Mouse (Mus musculus) kidney, adult 9 months (tissue): ENCODE data around the gene Gm2a.
"Not testable (repeated sequence)": the region's sequence is repeated elsewhere in the genome, so short reads cannot be mapped to it uniquely, and the experiment has no call there.

Source experiments
- DNase-seq: peaks from one replicate; pipeline ENCODE4 v3.0.0; 2022

Gm2a gene

DNA sequence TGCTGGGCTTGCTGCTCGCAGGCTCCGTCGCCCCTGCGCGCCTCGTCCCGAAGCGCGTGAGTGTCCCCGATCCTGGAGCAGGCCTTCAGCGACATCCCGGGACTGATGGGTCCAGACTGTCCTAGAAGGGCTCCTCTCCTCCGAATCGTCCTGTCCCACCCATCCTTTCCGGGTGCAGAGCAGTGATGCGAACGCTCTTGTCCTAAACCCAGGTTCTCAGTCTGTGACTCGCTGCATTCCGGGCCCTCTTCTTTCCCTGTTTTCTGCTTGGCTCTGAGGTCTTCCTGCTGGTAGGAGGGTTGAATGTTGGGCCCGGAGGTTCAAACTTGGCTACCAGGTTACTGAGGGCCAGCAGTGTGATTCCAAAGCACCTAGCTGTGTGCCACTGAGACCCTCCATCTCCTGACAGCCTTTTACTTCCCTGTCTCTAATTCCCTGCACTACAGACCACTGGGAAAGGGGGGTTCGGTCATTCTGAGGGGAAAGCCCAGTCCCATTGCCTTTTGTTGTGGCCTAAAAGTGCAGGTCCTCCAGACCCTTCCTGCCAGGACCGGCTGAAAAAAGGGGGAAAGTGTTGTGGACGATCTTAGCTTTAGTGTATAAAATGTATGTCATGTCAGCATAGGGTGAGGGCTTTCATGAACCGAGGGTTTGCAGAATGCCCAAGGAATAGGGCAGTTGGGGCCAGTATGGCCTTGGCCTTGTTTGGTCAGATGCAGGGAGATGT, 437 bp downstream of the Gm2a start:
- peak; percentile 44 for DNase-seq

DNA sequence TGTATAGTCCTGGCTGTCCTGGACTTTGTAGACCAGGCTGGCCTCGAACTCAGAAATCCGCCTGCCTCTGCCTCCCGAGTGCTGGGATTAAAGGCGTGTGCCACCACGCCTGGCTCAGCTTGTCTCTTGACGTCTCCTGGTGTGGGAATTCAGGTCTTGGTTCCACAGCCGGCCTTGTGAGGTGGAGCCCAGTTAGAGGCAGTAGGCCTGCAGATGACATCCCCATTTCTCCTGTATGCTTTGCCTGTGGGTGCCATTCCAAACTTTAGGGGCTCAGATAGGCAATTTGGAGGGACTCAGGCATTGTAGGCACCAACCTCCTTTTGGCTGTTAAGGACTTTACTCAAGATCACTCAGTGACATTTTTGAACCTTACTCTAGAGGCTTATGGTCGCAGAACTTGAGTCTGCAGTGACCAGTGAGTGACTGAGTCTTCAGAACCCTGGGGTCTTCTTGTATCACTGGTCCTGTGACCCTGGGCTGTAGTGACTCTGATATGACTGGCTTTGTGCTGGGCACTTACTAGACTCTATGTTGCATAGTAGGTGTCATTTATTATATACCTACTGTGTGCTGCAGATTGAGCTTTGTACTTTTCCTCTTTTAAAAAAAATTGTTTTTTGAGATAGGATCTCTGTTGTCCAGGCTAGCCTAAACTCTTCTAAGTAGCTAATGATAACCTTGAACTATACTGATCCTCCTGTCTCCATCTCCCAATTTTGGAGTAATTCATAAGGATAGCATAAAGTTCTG, 1.3 kb downstream of the Gm2a start:
- no peak for DNase-seq

DNA sequence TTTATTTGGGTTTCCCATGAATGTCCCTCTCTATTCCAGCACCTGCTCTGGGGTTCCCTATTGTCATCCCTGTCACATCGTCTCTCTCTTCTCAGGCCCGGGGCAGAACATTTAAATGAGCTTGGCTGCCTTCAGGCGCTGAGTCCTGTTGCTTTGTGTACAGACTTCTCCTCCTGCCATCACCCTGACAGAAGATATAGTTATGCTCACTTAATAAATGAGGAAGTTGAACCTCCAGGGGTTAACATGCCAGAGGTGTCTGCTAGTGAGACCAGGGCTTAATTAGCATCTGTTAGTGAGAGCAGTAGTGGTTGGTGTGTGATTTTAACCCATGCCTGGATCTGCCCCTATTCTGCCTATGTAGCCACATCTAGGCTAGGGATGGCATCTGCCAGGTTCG, 2.0 kb downstream of the Gm2a start:
- no peak for DNase-seq

DNA sequence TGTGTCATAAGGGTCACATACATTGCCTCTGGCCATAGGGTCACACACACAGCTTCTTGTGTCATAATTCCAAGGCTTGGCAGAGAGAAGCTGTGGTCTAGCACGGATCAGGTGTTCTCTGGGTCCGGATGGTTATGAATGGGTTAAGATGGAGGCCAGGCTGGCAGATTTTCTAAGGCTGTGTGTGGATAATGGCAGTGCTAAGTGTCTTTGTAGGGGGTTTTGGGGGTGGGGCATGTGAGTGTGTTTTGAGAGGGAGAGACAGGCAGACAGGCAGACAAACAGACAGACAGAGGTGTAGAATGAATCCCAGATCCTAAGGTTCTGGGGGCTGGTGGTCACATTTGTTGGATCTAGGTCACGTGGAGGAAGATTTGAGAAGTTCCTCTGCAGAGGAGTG, 4.1 kb downstream of the Gm2a start:
- no peak for DNase-seq

DNA sequence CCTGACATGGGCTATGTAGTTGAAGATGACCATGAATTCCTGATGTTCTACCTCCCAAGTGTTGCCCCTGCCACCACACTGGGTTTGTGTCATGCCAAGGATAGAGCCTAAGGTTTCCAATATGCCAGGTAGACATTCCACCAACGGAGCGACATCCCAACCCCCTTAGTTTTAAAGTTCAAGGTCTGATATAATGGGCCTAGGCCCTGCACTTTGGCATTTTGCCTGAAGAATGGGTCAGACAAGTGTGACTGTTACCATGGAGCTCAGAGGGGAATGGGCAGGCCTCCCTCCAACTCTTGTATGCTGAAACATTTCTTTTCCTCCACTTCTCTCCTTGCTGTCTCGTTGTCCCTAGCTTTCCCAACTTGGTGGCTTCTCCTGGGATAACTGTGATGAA, 5.3 kb downstream of the Gm2a start:
- peak; percentile 88 for DNase-seq

DNA sequence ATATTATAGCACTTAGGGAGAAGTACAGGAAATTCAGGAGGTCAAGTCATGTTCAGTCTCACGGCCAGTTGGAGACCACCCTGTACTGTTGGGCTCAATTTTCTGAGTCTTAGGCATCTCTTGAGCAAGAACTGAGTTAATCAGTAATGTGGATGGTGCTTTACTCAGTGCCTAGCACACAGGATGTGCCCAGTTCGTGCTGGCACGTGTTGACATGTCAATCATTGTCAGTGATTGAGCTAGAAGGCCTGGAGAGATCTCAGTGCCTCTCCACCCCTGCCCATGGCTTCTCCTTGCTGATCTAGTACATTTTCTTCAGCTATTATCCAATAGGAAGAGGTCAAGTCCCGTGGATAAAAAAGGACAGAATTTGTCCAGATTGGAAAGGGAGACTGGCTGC, 7.5 kb downstream of the Gm2a start:
- DNase-seq, result peak; percentile 94

DNA sequence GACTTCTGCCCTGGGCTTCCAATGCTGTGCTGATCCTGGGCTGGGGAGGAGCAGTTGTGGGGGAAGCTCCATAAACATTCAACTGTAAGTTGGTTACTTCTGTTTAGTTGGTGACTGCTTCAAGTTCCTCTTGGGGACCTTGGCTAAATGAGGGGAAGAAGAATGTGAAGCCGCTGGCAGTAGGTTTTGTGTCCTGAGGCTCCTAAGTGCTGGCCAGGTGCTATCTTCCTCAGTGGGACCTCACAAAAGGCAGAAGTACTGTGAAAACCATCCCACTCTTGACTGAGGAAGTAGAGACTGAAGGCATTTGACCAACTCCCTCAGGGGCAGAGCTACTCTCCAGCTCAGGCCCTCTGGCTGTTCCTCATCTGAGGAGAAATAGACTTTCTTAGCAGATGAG, 8.7 kb downstream of the Gm2a start:
- DNase-seq, result no peak

- no peak for DNase-seq
These were observed 11.8 kb downstream of the Gm2a start for GRCm38 (mm10) chr11:55109521-55110300.

GRCm38 (mm10) chr11:55110566-55111169, 12.8 kb downstream of the Gm2a start:
- no peak for DNase-seq

- DNase-seq, result no peak
These were observed 15.4 kb downstream of the Gm2a start for GRCm38 (mm10) chr11:55113209-55113860.

GRCm38 (mm10) chr11:55113861-55114250, 15.9 kb downstream of the Gm2a start:
- DNase-seq, result not testable (repeated sequence)

GRCm38 (mm10) chr11:55114291-55114690, 16.4 kb downstream of the Gm2a start:
- DNase-seq, result no peak

DNA sequence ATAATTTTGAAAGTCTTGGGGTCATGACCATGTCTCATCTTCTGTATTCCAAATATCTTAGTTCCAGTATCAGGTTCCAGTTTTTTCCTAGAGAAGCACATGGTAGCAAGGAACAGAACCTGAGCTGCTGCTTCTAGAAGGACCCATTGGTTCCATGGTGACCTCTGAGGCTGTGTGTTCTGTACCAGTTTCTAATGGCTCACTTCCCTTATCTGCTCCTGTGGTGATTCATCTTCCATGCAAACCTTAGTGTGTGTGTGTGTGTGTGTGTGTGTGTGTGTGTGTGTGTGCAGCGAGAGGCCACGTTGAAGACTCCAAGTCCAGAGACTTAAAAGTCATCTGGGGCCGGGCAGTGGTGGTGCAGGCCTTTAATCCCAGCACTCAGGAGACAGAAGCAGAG, 18.1 kb downstream of the Gm2a start:
- DNase-seq, result no peak

- no peak for DNase-seq
These were observed 19.1 kb downstream of the Gm2a start for GRCm38 (mm10) chr11:55117031-55117430.

DNA sequence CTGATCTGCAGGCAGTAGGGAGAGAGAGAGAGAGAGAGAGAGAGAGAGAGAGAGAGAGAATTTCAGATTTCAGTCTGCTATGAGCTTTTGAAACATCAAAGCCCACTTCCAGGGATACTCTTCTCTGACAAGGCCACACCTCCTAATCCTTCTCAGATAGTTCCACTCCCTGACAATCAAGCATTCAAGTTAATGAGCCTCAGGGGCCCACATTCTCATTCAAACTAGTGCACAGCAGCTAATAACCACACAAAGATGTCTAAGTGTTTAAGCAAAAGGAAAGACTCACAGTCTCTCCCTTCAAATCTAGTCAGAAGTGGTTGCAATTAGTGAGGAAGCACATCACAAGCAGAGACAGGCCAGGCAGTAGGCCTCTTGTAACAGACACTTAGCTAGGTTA, 22.4 kb downstream of the Gm2a start:
- no peak for DNase-seq

GRCm38 (mm10) chr11:55120821-55121271, 22.9 kb downstream of the Gm2a start:
- DNase-seq, result no peak

GRCm38 (mm10) chr11:55121430-55121829, 23.5 kb downstream of the Gm2a start:
- DNase-seq, result no peak

GRCm38 (mm10) chr11:55126663-55127062, 28.7 kb downstream of the Gm2a start:
- no peak for DNase-seq

- no peak for DNase-seq
These were observed 30.0 kb downstream of the Gm2a start for GRCm38 (mm10) chr11:55127937-55128336.

DNA sequence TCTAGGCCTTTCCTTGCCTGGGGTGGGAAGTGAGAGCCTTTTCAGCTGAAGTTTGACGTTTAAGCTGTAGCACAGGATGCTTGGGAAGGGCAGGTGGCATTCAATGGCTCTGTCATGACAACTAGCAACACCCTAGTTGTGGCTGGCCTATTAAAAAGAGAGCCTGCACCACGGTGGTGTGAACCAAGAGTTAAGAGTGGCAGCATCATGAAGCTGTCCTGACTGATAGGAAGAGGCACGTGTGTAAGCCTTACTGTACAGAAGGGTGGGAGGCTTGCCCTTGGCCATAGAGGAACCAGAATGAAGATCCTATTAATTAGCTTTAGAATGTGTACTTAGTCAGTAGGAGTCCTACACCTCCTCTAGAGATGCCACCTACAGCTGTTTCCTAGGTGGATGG, 30.5 kb downstream of the Gm2a start:
- DNase-seq, result no peak

- DNase-seq, result no peak
These were observed 33.3 kb downstream of the Gm2a start for GRCm38 (mm10) chr11:55131077-55131742.

GRCm38 (mm10) chr11:55131946-55132345, 34.0 kb downstream of the Gm2a start:
- DNase-seq, result no peak
